Mouse (Mus musculus) heart, adult 2 months (tissue): ENCODE measurements at regions not wholly inside any gene's neighbourhood (a gene's known extent, or its start where the extent isn't known, plus 50 kb on each side); places are given as distances from the start of the nearest gene placed in this dataset.
"Not testable (repeated sequence)": the region's sequence is repeated elsewhere in the genome, so short reads cannot be mapped to it uniquely, and the experiment has no call there.

Source experiments
- CTCF ChIP-seq: fragments of 200-600 bp; IDR thresholded peaks from 2 replicates; pipeline ENCODE4 v1.8.1; 2022; ENCODE audit warnings: antibody characterized with exemption, mild to moderate bottlenecking, moderate library complexity
- EP300 ChIP-seq: fragments of 200-500 bp; IDR thresholded peaks from 2 replicates; pipeline ENCODE4 v1.6.1; 2011; ENCODE audit warnings: low read depth, low read length, control low read depth; ENCODE audit not compliant: insufficient read depth
- POLR2A ChIP-seq: fragments of 200-500 bp; IDR thresholded peaks from 2 replicates; pipeline ENCODE4 v1.6.1; 2011; ENCODE audit warnings: mild to moderate bottlenecking, low read depth, low read length, control low read depth; ENCODE audit not compliant: insufficient read depth

DNA sequence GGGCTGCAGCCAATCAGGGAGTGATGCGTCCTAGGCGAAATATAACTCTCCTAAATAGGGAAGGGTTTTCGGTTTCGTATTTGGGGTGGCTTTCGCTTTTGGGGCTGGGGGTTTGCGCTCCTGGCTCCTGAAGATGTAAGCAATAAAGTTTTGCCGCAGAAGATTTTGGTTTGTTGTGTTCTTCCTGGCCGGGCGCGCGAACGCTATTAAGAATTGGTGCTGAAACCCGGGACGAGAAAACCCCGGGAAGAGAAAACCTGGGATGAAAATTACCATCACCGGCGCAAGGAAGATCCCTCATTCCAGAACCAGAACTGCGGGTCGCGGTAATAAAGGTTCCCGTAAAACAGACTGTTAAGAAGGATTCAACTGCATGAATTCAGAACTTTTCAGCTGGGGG, 188.8 kb downstream of the Crisp4 start:
- TF ChIP-seq POLR2A, CTCF, EP300: not testable (repeated sequence)
